Mouse (Mus musculus): Measurements from ENCODE around the gene Ryr2.

The Ryr2 gene

GRCm38 (mm10) chr13:12094569-12094968 lies 12.2 kb downstream of the Ryr2 start:
- DNase-seq (ENCODE audit: low spot score in 2 of 2) = no peak

DNA sequence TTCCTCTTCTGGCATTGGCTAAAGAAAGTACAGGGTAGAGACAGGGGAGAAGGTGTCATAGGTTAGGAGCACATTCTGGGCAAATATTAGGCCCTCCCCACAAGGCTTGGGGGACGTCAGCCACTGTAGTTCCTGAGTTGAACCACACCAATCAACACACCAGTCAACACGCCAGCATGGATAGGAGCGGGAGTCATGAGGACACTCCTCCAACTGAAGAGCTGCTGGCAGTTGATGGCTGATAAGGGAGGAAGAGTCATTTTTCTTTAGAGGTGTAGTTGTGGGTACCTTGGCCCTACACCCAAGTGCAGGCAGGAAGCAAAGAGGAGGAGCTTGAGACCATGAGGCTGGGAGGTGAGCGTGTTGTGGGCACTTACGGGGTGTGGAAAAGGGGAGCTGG lies 13.6 kb downstream of the Ryr2 start:
- DNase-seq (ENCODE audit: low spot score in 2 of 2) = no peak

DNA sequence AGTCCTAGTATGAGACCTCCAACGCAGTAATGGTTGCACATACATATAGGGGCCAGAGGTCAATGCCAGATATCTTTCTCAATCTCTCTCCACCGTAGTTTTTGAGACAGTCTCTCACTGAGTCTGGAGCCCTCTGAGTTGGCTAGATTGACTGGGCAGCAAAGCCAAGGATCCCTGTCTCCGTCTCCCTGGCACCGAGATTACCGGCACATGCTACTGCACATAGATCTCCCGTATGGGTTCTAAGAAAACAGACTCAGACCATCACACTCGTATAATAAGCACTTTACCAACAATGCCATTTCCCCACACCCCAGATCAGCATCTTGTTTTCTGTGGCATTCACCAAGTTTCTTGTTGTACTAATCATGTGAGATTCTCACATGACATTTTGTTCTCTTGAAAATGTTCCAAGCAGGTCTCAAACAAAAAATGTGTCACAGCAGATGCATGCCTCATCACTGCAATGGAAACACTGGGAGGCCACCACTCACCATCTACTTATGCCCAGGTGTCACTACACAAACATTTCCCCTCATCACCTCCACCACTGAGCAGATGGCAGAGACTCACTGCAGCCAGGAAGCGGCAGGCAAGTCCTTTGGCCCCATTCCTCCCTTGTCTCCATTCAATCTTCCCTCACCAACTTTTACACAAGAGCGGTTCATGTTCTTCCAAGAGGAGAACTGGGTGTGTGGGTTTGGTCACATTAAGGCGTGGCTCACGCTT lies 14.2 kb downstream of the Ryr2 start:
- no peak for DNase-seq (ENCODE audit: low spot score in 2 of 2)

- DNase-seq (ENCODE audit: low spot score in 2 of 2) = no peak
Observed at GRCm38 (mm10) chr13:12084112-12084475, 22.7 kb downstream of the Ryr2 start.

DNA sequence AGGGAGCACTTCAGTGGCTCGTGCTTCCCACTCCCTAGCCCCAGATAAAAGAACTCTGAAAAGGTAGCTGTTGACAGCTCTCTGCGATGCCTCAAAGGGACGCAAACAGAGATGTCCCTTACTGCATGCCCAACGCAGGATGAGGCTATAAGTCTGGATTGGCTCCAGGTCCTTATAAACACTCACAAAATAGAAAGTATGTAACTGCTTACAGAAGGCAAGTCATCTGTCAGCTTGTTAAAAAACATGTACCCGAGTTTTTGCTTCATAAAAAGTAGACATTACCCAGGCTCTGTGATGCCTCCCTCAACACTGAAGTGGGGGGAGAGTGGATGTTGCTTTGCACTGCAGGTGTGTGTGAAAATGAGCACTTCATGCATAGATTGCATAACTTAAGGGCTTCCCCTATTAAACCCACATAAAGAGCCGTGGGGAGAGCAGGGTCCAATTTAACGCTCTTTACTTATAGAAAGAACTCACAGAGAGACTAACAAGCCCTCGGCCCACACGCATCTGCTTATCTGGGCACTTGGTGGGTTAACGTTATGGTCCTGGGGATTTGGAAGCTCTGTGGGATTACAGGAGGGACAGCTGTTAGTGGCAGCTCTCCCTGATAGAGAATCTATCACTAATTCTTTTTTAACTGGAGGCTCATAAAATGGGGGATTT lies 23.2 kb downstream of the Ryr2 start:
- DNase-seq (ENCODE audit: low spot score in 2 of 2) = no peak

- no peak for DNase-seq (ENCODE audit: low spot score in 2 of 2)
Observed at GRCm38 (mm10) chr13:12080590-12080989, 26.2 kb downstream of the Ryr2 start.

- no peak for DNase-seq (ENCODE audit: low spot score in 2 of 2)
Observed at GRCm38 (mm10) chr13:12079536-12079935, 27.2 kb downstream of the Ryr2 start.

- DNase-seq (ENCODE audit: low spot score in 2 of 2) = no peak
Observed at GRCm38 (mm10) chr13:12074897-12075296, 31.8 kb downstream of the Ryr2 start.

DNA sequence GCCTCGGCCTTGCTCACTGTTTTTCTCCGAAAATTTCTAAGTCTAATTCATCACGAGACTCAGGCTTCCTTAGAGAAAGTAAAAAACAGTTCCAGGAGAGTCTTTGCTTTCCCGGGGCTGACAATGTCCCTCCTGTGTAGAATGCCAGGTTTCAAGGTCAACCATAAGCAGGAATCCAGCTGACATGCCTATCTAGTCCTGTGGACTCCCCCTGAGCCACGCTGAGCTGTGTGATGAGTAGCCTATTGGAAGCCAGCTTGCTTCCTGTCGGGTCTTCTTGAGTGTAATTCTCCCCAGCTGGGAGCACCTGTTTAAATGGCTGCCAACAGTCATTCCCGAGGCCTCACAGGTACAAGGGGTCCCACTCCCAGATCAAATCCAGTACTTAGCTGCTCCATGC lies 34.2 kb downstream of the Ryr2 start:
- no peak for DNase-seq (ENCODE audit: low spot score in 2 of 2)

DNA sequence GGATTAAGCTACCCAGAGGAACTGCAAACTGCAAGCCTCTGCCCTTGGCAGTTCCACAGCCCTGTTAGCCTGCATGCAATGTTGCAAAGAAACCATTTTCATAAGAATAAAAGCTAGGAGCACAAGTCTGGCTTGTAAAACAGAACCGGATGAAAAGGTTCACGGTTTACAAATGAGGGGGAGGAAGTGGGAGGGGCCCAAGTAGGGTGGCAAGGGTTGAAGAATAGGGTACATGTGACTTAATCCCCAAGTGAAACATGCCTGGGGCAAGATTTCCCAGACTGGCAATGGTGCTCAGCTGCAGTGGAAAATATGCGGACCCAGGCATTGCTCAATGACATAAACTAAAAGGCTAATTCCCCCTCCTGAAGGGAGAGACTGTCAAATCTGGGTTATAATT lies 34.6 kb downstream of the Ryr2 start:
- no peak for DNase-seq (ENCODE audit: low spot score in 2 of 2)

DNA sequence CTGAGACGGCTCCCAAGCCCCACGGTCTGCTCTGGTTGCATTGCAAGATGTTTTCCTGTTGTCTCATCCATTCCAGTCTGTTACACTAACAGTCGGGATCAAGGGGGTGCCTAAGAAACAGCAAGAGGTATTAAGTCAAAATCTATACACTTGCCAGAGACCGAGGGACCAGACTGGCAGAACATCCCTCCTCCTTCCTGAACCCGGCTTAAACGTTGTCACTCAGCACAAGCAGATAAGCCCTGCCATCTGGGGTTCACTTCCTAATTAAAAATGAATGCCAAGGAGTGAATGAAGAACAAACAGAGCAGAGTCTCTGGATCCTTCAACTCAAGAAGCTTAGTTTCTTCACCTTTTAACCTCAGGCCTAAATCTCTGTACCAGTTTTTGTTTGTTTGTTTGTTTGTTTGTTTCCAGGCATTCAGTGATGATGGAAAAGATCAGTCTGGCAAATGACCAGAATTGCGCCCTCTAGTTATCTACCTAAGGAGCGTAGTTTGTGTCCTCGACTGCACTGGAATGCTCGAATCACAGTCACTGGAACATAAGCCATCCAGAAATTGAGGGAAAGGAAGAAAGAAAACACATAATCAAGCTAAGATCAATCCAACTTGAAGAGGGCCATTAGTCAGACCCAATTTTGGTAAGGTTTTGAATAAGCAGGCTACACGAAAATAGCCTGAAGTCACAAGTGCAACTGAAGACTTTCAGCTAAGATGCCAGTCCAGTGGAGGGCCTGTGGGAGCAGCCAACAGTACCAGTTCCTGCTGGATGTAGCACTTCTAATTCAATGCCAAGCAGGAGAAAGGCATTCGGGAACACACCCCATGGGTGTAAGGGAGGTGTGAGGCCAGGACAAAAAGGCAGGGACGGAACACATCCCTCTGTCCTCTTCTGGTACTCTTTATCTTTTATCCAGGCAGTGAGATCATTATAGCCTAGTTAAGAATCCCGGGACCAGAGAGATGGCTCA lies 36.3 kb downstream of the Ryr2 start:
- DNase-seq (ENCODE audit: low spot score in 2 of 2) = no peak

- DNase-seq (ENCODE audit: low spot score in 2 of 2) = no peak
Observed at GRCm38 (mm10) chr13:12064576-12064975, 42.2 kb downstream of the Ryr2 start.

DNA sequence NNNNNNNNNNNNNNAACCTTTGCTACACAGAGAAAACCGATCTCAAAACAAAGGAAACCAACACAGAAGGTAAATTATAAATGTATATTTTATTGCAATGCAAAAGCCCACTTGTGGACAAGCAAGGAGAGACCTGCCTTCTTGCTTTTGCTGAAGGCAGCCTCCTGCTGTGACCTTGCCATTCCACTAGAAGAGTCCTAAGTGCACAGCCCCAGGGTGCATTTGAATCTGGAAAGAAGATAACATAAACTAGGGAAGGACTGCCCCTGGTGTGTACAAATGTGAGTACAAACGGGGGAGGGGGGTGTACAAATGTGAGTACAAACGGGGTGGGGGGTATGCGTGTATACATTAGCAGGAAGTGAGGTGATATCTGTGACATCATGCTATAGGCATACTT lies 43.2 kb downstream of the Ryr2 start:
- DNase-seq (ENCODE audit: low spot score in 2 of 2) = no peak

DNA sequence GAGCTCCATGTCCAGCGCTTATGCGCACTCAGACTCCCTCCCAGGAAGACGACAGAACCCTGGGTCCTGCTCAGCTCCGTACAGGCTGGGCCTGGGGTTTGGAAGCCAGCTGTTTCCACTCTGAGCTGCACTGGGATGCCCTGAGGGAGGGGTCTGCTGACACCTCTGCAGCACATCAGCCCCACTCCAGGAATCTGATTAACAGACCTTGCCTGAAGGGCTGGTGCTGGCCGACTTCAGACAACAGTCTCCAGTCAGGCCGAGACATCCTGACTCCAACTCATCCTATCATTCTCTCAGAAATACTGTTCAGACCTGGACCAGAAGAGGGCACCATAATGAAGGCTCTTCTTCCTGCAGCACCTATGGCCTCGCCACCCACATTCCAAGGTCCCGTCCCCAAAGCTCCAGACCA lies 49.4 kb downstream of the Ryr2 start:
- DNase-seq (ENCODE audit: low spot score in 2 of 2) = no peak

- DNase-seq (ENCODE audit: low spot score in 2 of 2) = no peak
Observed at GRCm38 (mm10) chr13:12055913-12056312, 50.8 kb downstream of the Ryr2 start.

- DNase-seq (ENCODE audit: low spot score in 2 of 2) = no peak
Observed at GRCm38 (mm10) chr13:12053910-12054309, 52.8 kb downstream of the Ryr2 start.

- DNase-seq (ENCODE audit: low spot score in 2 of 2) = no peak
Observed at GRCm38 (mm10) chr13:12050809-12051208, 55.9 kb downstream of the Ryr2 start.

DNA sequence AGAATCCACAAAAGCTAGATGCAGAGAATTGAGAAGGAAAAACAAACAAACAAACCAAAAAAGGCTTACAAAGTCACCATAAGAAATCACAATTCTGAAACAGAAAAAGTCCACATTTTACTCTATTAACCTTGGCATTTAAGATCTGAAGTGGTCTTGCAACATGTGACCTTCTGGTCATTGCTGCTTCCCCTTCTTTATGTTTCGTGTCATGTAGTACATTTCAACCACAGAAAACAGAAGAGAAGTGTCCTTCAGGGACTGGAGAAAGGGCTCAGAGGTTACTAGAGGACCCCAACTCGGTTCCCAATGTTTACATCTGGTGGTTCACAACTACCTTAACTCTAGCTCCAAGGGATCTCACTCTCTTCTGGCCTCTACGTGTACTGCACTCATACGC lies 59.7 kb downstream of the Ryr2 start:
- DNase-seq (ENCODE audit: low spot score in 2 of 2) = no peak

- DNase-seq (ENCODE audit: low spot score in 2 of 2) = no peak
Observed at GRCm38 (mm10) chr13:12044751-12045150, 62.0 kb downstream of the Ryr2 start.

DNA sequence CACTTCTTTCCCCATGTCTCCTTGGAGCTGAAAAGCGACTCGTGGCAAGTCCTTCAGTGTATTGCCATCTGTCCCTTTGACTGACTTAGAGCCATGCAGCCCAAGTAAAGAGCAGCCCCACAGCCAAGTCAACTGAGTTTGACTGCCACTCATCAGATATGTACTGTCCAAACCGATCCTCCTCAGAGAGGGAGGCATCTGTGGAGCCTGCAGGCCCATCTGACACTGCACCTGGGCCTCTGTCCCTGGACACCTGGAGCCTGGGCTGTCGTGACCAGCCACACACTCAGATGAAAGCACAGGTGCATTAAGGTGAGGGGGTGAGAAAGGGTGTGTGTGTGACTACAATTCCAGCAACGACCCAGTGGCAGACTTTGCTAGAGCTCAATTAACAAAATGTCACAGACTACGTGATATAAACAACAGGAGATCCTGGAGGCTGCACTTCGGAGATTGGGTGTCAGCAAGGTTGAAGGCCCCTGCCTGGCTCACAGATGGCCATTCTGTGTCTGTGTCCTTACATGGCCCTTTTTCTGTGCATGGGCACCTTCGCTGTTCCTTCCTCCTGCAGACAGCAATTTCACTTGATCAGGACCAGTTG lies 63.8 kb downstream of the Ryr2 start:
- DNase-seq (ENCODE audit: low spot score in 2 of 2) = no peak

DNA sequence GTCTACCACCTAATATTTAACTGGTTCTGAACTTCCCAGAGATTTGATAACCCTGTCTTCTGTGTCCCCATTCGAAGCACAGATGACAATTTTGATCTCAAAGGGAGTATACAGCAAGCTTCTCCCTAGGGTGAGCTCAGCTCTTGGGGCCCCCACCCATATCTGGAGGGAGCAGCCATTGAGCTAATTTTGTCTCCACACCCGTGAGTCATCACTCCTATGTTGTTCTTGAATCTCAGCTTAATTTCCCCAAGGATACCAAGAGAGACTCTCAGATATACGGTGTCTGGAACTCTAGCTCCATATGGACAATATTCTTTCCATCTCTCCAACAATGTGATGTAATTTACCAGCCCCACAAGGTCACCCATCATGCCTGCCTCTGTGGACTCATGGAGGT lies 66.8 kb downstream of the Ryr2 start:
- no peak for DNase-seq (ENCODE audit: low spot score in 2 of 2)

DNA sequence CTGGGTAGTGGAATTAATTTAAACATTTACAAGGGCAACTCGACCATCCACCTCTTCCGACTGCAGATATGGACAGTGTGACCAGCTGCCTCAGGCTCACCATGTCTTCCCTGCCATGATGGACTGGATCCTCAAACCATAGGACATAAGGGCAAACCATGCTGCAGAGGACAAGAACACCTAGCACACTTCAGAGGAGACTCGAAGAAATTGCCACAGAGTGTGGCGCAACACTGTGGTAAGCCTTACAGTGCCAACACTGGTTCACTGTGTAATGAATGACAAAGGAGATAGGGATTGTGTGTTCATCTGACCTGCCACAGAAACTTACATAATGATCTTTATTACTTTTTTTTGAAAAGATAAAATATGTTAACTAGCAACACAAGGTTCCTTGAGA lies 68.1 kb downstream of the Ryr2 start:
- DNase-seq (ENCODE audit: low spot score in 2 of 2) = no peak

Measured in spleen, postnatal 14 days (tissue).